Mouse (Mus musculus): ENCODE results near the gene Gyg.

Gene Gyg

DNA sequence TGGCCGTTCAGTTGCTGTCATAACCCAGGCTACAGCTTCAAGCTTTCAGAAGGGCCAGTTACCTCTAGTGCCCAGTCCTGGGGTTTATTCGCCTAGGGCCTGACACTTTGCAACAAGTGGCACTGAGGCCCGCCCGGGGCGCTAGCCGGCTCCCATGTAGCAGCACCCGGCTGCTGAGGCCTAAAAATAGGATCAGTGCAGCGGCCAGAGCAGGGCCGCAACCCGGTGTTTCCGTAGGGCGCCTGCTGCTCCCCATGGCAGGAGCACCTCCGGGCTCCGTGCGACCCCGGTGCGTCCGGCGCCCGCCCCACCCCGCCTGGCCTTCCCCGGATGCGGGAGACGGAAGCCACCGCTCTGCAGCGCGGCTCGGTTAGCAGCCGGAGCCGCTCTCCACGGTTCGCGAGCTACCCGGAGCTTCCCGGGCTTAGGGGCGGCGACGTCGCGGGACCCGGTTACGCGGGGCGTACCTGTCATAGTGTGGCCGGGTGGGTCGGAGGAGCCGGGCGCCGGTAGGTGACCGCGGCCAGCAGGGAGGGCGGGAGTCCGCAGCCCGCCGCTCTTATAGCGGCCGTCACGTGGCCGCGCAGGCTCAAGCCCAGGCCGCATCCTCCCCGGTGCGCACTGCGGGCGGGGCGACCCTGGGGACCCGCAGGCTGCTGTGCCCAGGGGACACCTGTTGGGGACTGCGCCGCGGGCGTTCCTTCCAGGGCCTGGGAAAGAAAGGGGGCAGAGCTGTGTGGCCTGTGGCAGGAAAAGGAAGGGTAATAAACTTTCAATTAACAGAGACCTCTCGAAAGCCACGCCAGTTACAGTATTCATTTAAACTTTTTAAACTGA, at the start of gene Gyg:
TSS of gene Gyg (minus strand) at position 787 of the 837 bp plus-strand sequence.
- DNase-seq (ENCODE audit: low spot score in 2 of 2): peak; percentile 55 to 64

DNA sequence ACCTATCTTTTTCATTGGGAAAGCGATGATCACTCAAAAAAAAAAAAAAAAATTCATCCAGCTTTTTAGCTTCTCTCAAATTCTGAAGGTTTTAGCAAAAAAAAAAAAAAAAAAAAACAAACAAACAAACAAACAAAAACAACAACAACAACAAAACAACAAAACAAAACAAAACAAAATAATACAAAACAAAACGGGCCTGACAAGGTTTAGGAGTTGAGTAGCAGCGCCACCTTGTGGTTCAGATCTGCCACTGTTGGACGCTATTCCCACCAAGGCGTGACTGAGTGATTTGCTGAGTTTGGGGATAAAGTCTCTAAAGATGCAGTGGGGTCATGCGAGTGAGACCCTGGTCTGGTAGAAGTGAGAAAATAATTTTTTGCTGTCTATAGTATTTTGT, 43.8 kb upstream of the Gyg start:
- peak in 1 of 2 experiments; percentile 4 for DNase-seq (ENCODE audit: low spot score in 2 of 2)

DNA sequence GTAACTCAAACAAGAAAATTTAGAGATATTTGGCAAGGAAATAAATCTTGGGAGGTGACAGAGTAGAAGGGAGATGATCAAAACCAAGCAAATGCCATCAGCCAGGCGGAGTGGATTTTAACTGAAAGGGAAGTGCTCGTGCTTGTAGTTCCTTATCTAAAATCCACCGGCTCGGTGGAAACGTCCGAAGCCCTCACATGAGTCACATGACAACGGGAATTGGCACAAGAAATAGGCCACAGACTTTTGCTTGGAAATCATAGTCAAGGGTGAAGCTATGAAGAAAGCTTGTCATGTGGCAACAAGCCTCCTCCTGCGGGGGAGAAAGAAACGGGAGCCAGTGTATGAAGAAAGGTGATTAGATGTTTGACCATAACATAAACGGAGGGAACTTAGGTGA, 42.8 kb upstream of the Gyg start:
- no peak for DNase-seq (ENCODE audit: low spot score in 2 of 2)

DNA sequence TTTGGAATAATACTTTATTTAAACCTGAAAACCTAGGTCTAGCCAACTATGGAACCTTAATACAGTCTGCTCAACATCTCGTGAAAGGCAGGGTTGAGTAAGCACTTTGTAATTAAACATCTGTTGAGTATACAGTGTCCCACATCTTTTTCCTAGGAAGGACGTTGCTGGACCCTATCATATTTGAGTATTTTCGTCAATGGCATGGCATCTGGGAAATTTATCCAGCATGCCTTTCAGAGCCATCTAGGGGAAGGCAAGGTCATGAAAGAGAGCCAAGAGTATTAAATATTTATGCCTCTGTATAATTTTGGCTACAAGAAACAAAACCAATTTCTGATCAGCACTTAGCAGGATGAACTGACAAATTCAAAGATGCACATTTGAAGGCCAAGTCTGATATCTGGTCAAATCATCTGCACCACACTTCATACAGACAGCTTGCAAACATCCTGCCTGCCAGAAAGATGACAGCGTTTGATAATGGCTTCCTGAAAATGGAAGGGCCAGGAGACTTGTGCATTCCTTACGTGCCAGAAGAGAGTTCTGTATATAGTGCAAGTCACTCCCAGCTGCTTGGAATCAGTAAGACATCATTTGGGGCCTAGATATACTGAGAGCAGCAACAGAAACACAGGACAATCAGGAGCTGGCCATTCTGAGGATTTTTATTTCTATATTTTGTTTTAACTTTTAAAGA, 34.0 kb upstream of the Gyg start:
- DNase-seq (ENCODE audit: low spot score in 2 of 2): no peak

DNA sequence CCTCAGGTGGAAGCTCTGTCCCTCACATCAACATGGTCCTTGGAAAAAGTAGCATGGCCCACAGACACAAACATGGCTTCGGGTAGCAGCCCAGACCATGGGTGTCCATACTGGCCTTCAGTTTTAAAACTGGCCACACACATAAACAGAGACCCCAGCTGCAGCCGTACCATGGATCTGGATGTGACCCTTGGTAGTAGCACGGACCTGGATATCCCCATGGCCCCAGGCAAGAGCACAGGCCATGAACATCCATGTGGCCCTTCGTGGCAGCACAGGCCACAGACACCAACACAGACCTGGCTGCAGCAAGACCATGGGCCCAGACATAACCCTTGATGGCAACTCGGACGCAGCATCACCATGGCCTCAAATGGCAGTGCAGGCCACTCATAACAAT, 17.3 kb upstream of the Gyg start:
- DNase-seq (ENCODE audit: low spot score in 2 of 2): no peak

DNA sequence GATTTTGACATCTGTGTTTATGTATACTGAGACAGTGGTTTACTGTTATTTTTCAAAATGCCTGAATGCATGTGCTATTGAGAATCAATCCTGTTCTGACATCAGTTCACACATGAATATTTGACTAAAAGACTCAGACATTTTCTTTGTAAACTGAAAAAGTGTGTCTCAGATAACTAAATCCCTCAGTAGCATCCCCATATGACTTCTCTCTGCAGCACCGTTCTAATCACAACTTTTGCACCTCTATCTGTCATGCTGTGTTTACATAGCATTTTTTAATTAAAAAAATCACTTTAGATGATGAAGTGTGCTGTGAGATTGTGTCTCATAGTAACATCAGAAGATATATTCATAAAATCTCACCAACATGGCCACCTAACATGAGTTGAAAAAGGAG, 12.4 kb upstream of the Gyg start:
- no peak for DNase-seq (ENCODE audit: low spot score in 2 of 2)

DNA sequence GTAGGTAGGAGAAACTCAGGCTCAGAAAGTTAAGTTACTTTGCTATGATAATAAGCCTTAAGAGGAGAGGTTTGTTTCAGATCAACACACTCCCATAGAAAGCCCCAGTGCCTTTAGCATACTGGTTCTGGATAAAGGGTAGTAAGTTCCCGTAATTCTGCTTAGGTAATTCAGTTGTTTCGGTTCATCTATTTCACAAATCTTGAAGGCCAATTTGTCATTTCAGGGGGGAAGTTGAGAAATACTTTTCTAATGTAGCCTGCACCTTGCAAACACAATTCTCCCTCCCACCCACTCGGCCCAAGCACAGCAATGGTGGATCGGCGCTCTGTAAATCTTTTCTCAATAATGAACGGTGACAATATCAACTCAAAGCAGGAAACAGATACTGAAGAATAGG, 359 bp upstream of the Gyg start:
- DNase-seq (ENCODE audit: low spot score in 2 of 2): peak in 1 of 2 experiments; percentile 5

DNA sequence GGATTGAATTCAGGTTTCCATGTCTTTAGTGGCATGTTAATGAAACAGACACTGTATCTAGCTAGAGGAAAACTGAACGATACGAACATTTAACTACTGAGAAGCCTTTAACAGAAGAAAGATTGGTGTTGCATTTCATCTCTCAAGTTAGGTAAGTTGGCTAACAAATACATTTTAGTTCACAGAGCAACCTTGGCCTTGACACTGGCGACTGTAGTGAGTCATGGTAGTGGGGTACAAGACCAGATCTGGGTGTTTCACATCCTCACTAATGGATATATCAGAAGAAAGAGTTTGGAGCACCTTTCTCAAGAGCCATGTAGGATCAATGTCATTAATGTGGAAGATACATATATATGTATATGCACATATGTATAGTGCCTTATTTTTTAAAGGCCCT, 3.5 kb downstream of the Gyg start:
- DNase-seq (ENCODE audit: low spot score in 2 of 2): no peak

DNA sequence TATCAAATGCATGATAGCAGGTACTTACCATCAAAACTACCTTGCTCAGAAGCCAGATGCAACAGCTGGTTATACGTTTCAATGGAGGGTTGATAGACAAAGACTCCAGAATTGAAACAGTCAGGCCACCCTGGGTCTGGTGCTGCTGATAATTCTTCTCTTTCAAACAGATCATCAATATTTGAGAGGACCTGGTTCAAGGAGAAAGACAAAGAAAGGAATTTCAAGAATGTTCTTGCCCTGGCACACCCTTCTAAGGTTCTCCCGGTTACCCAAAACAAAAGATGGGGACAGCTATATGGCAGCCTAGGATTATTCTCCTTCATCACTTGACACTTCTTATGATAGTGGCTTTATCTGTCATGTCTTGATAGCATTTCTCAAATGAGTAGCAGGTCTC, 4.6 kb downstream of the Gyg start:
- no peak for DNase-seq (ENCODE audit: low spot score in 2 of 2)

DNA sequence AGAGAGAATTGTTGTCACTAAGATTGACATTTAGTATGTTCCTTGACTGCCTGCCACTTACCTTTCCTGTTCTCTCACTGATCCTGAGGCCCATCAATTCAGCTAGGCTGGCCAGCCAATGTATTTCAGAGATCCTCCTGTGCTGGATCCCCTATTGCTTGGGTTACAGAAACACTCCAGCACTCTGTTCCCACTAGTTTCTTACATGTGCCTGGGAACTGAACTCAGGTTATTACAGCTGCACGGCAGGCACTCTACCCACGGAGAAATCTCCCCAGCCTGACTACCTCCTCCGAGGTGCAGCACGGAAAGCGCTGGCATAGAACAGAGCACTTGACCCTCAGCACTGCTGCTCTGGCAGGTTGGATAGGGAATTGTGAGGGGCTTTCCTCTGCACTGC, 7.5 kb downstream of the Gyg start:
- no peak for DNase-seq (ENCODE audit: low spot score in 2 of 2)

DNA sequence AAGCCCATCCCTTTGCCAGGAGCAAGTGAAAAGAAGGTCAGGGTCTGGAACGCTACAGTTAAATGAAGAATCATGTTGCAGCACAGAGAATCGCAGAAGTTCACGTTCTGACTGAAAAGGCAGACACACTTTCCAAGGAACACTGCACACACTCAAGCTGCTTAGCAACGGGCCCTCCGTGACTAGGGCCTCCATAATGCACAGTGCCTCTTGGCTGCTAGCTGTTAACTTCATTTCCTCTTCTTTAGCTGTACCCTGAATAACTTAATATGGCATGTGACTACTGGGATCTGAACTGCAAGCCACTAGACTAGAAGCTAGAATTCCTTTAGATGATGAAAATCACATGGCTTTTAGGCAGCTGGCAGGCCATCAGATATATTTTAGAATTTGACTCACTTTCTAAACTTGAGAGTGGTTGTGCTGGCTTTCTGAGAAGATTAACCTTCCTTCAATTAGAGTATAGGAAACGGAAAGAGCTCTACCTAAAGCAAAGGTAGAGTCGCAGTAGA, 8.2 kb downstream of the Gyg start:
- DNase-seq (ENCODE audit: low spot score in 2 of 2): no peak

DNA sequence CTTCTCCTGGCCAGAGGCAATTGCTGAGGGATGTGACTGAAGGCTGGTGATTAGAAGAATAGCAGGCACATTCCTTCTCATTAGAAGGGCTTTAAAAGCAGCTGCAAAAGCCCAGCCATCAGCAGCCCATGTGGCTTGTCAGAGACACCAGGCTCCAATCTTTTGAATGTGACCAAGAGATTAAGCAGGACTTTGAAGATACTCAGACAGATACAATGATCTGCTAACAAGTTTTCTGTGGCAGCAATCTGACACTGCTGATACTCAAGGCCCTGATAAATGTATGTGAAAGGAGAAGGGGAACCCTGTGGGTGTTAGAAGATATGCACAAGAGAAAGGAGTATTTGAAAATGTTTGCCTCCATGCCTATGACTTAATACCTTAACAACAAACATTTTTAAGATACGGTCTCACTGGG, 9.4 kb downstream of the Gyg start:
- DNase-seq (ENCODE audit: low spot score in 2 of 2): no peak

DNA sequence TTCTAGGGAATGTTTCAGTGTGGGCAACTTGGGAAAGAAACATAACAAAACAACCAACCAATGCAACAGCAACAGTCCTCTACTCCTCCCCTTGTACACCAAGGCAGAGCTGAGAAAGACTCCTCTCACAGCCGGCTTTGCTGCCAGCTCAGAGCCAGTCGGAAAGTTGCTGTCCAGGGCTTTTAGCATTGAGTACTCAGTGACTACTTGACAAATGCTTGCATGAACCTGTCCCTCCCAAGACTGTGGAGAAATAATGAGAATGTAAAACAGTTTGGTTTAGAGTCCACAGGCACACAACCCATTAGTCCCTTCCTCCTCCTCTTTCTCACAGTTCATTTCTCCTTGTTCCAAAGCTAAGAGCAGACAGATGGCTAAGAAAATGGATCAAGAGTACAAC, 10.7 kb downstream of the Gyg start:
- DNase-seq (ENCODE audit: low spot score in 2 of 2): no peak

DNA sequence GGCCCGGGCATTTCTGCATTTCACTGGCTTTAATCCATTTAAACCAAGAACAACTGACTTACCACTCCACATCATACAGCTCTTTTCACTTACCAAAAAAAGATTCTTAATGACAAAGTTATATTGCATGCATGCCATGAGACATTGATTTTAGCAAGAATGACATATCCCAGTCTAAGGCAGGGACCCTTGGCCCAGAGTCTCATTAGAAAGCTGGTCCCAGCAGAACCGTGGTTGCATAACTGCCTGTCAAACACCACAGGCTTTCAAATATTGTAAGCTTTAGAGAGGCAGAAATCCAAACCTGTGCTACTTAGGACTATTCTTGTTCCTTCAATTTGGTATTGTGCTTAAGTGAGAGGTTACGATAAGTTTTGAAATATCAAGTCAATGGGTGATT, 11.4 kb downstream of the Gyg start:
- DNase-seq (ENCODE audit: low spot score in 2 of 2): no peak

DNA sequence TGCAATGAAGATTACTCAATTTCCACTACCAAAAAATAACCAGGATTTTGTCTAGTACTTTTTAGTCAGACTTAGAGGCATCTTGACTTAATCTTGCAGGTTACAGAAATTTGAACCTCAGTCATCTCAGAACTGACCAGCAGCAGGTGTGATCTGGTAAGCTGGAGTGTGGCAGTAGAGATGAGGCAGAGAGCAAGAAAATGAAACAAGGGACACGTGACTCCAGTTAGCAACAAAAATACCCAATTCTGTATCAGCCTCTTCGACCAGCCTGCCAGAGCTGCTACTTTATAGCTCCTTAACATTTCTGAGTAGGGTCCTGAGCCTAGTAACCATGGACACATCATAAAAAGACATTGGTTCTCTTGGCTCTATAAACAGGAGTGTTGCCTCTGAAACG, 12.5 kb downstream of the Gyg start:
- DNase-seq (ENCODE audit: low spot score in 2 of 2): no peak

DNA sequence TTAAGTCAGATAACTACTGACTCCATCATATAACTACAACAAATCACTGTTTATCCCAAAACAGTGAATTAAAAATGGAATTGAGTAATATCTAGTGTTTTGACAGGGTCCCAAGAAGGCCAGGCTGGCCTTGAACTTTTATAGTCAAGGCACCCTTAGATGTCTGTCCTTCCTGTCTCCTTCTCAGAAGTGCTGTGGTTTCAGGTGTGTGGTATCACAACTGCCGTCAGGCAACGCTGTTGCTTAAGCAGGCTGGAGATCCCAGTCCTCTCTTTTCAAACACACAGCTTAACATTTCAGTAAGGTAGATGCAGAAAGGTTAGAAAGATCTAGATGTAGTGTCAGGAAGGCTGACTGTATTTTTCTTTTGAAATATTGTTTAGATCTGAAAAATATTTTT, 13.0 kb downstream of the Gyg start:
- DNase-seq (ENCODE audit: low spot score in 2 of 2): no peak

DNA sequence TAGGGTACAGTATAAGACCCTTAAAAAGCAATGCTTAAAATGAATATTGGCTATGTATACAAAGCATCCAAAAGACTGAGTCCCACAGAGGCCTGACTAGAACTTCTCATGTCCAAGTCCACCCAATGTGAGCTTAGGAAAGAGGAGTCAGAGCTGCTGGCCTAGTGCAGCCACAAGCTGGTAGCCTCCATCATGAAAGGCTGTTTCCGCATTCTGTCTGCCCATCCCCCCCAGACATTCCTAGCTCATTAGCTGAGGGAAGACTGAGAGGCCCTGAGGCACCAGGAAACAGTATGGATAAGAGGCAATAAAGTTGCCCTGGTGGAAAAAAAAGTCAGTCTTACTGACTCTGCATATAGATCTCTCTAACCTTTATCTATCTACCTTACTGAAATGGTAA, 13.4 kb downstream of the Gyg start:
- DNase-seq (ENCODE audit: low spot score in 2 of 2): no peak

DNA sequence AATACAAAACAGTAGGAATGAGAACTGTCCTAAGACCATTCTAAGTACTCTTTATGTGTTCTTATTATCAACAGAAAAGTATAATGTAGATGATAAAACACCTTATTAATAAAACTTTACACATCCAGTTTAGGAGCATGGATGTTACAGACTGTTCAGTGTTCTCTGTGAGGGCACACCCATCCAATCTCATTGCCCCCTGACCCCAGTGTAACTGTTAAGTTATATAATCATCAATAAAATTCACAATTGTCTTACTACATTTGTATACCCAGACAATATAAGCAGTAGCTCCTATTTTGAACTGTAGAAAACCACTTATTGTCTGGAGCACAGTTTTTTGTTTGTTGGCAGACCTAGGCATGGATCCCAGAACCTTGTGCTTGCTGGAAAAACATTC, 13.9 kb downstream of the Gyg start:
- no peak for DNase-seq (ENCODE audit: low spot score in 2 of 2)

DNA sequence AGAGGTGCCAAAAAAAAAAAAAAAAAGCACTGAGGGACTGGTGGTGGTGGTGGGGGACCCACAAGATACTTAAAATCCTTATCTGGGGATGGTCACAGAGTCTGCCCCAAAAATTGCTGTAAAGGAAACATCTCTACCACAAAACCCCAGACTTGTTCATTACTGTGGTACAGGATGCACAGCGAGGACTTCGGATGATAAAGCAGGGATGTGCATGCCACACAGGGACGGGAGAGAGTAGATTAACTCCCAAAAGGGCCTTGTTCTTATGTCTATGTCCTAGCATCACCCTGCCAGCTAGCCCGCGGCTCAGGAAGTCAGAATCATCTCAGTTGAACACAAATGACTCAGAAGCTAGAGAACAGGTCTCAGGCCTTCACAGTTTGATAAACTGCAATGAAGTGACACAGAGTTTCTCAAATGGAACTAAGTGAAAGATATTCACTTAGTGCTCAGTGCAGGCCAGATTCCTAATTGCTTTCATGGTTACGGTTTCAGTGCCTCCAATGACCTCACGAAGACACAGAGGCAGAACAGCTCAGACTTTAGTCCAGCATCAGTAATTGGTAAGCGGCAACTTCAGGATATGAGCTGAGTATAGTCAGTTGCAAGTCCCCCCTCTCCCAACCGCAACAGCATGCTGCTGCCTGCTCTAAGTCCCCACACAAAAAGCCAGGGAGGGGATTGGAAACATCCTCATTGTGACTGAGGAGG, 18.1 kb downstream of the Gyg start:
- no peak for DNase-seq (ENCODE audit: low spot score in 2 of 2)

DNA sequence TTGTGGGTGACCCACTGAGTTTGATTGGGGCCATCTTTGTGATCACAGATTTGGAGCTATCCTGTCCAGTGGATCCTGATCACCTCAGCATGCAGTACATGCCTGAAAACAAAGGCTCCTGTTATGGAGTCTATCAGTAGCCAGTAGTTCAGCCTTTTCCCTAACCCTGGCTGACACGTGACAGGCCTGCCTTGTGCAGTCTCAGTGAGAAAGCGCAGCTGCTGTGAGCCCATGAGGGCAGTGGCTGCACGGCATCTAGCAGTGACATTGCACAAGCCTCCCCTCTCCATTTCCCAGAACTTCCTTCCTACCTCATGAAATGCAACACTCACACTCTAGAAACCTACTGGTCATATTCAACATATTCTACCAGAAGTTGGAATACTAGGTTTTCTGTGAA, 20.6 kb downstream of the Gyg start:
- no peak for DNase-seq (ENCODE audit: low spot score in 2 of 2)

DNA sequence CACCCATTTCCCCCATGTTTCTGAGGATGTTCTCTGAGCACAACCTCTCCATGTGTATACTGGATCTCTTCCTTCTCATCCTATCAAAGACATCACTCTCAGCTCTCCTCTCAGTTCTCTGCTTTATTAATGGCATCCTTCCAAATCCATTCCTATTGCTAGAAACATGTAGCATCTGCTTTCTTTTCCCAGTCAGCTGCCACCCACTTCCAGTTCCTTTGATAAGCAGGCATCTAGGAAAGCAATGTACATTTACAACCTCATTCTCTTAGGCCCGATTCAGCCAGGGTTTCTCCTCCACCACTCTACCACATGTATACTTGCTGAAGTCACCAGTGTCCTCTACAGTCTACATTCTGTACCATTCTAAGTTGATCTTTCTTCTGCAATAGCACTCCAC, 21.4 kb downstream of the Gyg start:
- no peak for DNase-seq (ENCODE audit: low spot score in 2 of 2)

DNA sequence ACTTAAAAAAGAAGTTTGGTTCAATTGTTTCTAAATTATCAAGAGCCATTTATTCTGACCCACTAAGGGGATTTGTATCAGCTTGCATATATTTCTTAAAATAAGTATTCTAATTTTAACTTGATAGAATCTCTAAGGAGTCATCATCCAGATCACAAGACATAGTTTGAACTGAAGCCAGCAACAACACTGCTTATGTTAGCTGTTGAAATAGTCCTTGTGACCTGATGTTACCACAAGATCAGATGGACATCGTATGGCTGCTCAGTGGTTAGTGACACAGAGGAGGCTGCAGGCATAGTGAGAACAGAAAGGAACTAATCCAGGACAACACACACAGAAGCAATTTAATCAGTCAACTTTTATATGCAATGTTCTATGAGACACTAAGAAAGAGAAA, 22.4 kb downstream of the Gyg start:
- DNase-seq (ENCODE audit: low spot score in 2 of 2): no peak

DNA sequence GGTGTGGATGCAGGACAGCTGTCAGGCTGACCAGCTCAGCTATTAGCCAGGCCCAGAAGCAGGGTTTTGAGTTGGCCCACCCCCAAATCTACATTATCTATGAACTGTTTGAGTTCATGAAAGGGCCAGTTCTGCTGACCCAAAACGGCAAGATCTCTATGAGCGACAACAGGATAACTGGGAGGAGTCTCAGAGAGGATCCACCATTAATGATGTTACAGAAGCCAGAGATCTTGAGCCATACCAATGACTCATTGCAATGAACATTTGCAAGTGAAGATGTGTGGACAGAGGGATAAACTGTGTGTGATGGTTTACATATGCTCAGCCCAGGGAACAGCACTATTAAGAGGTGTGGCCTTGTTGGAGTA, 23.8 kb downstream of the Gyg start:
- no peak for DNase-seq (ENCODE audit: low spot score in 2 of 2)

Measured in spleen, postnatal 36 days (tissue).